Mouse (Mus musculus) small intestine, adult 10 weeks (tissue): ENCODE measurements around the gene Brd3os. TPM values are rescaled to one million over a fixed set of nuclear protein-coding genes. Genes with fewer than 3 reads are reported as not detected.

Experiments
- polyA plus RNA-seq: library from polyadenylated mRNA; stranded (reverse); fragments of 350-450 nt; fragmentation: Illumina TruSeq; extraction: RNeasy Lipid Tissue Mini Kit (QIAGEN cat#74804); gene quantifications from one replicate; pipeline ENCODE4 v1.2.3, GENCODE M21; 2014; ENCODE audit warnings: low replicate concordance

Brd3os gene
- not detected for polyA plus RNA-seq

DNA sequence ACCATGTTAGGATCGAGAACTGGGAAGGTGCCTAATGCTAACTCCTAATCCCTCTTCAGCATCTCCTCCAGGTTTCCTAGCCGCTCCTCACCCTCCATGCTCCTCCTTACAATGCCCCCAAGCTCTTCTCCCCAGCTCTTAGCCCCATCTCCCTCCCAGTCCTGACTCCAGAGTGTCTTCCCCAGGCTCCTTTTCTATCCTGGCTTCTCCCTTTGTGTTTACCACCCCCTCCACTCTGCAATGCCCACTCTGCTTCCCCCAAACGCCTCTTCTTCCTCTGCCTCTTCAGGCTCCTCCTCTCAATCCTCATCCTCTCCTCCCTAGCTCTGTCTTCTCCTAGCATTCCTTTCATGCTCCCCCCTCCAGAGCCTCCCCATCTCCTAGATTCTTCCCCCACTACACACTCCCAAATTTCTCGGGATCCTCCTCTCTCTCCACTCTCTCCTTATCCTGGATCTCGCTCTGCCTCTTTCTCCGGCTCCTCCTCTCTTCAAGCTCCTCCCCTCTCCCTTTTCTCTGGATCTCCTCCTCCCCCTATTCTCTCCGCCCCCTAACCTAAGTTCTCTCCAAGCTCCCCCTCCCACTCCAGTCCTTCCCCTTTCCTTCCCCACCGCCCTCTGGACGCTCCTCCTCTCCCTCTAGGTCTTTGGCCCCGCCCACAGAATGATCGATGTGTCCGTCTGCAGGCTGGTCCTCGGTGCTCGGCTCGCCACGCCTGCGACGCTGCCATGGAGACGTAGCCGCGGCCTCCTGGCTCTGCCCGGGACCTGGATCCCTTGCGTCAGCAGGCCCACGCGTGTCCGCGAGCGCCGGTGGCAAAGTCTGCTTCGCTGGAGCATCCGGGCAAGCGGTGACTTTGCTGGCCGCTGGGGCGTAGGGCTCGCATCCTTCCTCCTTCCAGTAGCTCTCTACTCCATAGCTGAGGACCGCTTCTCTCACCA, at the start of gene Brd3os:
Gene Brd3os (plus strand): TSS at position 558 of the 941 bp plus-strand sequence.

DNA sequence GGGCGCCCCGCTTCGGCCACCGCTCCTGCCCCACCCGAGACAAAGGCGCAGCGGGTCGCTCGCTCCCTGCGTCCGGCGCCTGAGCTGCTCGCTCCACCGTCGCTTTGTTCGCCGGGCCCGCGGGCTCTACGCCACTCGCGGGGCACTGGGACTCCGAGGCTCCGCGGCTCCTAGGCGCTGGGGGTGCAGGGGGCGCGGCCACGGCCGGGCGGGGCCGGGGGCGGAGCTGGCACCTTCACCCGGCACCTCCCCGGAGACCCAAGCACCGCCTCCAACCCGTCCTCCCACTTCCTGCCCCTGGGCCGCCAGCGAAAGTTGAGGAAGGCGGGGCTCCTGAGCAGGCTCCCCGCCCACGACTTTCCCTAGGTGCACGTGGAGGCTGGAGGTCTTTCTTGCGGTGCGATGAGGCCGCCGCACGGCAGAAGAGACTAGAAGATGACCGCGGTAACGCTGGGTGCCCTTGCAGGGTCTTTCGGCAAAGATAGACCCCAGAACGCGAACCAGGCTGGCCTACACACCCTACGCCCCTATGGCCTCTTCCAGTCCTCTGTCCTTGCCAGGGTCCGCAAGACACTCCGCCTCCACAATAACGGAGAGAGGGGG, 15.2 kb upstream of the Brd3os start, which contains the start of gene Vav2:
Gene Vav2 (minus strand): TSS at position 179 of the 603 bp plus-strand sequence.

Other genes starting within 250 kb of the Brd3os start
- 0.67 TPM for gene Sardh, start 194.0 kb upstream of the Brd3os start, polyA plus RNA-seq
- 10.5 TPM for gene Vav2, start 15.3 kb upstream of the Brd3os start, polyA plus RNA-seq
- 15.9 TPM for gene Brd3, start 65.3 kb downstream of the Brd3os start, polyA plus RNA-seq
- gene Wdr5, start 72.8 kb downstream of the Brd3os start, polyA plus RNA-seq = 8.4 TPM
- gene Rxra, start 234.1 kb downstream of the Brd3os start, polyA plus RNA-seq = 5.6 TPM